Mouse (Mus musculus) cerebellum, adult 11-12 months (tissue): ENCODE measurements at regions not wholly inside any gene's neighbourhood (a gene's known extent, or its start where the extent isn't known, plus 50 kb on each side); places are given as distances from the start of the nearest gene placed in this dataset.

ENCODE experiments used
- DNase-seq: peaks from one replicate; pipeline ENCODE4 v3.0.0; 2022

DNA sequence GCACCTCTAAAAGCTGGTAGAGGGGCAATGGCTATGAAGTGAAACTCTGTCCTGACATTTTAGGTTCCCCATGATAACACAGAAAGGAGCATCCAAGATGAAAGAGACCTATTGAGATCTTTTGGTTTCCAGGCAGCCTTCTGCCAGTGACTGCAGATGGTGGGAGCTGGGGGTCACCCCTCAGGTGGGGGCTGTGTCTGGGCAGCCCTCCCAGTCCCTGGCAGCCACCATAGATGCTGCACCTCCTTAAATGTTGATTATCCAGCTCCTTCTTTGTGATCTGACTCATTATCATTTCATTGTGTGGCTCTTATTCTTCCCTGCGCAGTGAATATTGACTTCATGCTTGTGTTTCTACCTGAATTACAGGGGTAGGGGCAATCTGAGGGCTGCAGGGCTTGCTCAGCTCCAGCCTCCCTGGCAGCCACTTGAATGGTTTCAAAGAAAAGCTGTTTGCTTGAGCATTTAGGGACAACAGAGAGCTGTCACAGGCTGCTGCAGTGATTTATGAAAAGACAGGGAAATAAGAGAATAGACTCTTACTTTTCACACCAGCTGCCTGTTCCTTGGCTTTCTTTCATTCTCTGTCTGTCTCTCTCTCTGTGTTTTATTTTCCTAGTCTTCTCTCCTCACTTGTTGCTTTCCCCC is 113.1 kb upstream of the Jag1 start:
- DNase-seq = no peak

DNA sequence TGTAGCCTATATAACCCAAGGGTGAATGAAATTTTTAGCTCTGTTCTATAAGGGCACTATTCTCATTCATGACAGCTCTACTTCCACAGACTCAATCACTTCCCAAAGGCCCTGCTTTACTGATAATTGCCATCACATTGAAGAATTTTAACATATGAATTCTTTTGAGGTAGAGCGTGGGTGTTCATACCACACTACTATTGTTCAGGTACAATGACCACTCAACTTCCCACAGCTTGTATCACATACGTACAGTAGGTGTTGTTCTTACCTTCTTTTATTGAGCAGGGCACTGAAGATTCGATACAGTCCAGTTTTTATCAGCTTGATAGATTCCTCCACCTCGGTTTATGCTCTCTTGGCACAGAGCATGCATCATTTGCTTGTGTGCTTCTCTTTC is 111.1 kb upstream of the Jag1 start:
- DNase-seq = no peak

DNA sequence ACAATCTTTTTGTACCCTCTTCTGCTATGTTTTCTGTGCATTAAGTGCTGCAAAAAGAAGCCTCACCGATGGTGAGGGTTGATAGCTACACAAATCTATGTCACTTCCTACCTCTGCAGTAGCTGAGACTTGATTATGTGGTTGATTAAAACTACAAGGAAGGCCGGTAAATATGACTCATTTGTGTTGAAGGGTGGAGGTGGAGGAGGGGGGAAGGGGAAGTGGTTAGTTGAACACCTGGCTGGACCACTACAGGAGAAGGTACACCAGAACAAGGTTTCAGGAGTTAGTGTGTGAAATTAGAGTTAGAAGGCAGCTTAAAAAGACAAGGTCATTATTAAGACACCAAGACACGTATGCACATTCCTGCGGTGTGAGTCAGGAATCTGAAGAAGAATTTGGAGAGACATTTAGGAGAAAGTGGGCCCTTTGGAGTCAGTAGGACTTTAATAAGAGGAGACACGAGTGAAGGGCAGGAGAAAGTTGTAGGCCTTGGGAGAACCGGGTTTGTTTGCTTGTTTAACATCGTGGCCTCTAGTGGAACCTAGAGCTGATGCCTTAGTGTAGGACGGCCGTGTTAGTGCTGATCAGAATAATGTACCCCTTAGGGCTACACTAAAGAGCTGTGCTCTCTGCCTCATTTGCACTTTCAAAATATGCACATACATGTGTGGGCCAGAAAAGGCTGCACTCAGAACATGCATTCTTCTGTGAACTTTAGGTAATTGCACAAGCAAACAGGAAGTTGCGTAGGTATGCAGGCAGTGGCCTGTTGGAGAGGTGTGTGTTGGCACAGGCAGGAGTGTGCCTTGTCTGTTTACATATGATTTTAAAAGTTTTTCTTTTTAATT is 108.5 kb upstream of the Jag1 start:
- no peak for DNase-seq

DNA sequence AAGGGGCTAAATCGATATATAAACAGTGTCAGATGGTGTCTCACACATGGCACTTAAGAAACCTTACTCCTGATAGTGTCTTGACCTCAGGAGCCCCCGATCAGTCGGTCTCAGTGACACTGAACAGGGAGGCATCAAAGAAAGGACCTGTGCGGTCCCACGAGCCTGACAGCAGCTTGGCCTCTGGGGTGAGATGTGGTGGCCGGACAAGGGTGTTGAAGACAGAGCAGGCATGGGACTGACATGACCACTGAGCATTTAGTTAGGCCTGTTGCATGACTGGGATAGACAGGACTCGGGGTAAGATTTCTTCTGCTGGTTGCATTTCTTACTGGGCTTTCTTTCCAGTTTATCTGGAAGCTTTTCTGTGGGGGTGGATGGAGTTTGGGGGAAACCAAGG is 99.3 kb upstream of the Jag1 start:
- DNase-seq = no peak

DNA sequence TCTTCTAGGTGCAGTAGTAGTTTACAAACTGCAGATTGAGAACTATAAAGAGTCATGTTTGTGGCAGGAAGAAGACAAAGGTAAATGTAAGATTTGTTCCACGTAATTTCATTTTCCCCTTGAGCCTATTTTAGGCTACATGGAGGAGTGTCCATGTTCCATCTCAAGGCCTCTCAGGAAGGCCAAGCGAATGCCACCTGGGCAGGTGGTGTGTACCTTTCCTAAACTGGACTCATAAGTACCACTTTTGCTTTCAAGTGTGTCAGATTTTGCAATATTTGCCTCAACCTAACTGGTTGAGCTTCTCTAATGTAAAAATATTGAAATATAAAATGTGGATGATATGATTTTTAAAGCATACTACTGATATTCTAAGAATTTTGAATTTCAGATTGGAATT is 91.4 kb upstream of the Jag1 start:
- no peak for DNase-seq

DNA sequence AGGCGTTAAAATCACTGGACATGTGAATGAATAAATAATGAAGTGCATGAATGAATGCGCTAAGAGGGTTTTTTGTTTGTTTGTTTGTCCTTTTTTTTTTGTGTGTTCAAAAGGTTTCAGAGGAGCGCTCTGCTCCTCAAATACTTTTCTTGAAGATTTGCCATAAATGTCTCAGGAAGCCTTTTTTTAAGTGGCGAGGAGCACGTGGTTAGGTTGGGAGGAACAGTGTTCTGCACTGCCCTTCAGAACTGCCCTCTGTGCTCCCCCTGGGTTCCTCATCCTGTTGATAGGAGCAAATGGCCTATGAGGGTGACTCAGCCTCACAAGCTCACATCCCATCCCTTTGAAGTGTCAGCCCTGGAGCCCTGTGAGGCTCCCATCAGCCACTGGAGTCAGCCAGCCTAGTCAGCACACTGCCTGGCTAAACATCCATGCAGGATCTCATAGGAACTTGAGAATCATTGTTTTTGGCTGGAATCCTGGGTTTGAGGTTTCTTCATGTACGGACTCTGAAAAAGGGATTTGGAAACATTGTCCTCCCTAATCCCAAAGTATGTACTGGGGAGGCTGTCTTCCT is 87.9 kb upstream of the Jag1 start:
- no peak for DNase-seq

DNA sequence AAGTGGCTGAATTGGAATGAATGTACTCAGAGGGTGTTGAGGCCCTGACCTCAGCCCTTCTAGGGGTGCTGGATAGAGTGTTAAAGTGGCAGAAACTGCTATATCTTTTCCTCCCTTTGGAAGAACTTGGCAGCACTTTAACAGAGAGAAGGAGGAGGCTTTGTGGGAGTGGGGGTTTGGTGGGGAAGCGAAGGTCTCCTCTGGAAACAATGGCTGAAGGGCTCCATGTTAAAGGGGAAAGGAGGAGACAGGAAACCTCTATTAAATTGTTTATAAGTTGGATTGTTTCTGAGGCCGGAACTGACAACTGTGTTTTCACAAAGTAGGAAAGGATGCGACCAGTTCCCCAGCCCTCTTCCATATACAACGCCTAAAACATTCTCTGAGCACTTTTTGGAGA is 83.7 kb upstream of the Jag1 start:
- no peak for DNase-seq

DNA sequence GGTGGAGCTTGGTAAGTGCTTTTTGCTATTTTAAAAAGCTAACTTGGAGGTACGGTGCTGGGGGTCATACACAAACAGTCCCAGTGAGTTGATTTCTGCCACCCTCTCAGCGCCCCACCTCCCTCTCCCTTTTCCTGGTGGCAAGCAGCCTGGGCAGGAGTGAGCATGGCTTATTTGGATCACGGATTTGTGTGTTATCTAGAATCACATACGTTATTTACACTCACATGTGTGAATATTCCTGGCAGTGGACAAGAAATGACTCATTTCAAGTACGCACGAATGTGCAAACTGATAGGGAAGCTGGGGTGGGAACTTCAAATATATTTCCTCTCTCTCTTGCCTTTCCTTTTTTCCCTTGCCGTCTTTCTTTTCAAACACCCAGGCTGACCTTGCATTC is 75.7 kb upstream of the Jag1 start:
- no peak for DNase-seq

DNA sequence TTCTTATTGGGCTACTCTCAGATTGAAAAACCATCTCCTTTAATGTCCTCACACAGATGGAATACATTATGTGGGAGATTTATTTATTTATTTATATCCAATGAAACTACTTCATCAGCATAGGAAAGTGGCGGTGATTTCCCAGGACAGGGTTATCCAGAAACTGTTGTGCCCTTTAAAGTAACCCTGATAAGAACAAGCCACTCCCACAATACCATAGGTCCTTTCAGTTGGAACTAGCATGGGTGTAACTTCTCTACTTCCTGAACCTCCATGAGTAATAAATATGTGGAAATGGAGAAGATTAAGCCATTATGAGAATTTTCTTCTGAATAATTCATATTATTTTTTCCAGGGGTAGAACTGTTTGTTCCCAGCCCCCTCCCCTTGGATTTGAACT is 52.7 kb upstream of the Jag1 start:
- DNase-seq = no peak

DNA sequence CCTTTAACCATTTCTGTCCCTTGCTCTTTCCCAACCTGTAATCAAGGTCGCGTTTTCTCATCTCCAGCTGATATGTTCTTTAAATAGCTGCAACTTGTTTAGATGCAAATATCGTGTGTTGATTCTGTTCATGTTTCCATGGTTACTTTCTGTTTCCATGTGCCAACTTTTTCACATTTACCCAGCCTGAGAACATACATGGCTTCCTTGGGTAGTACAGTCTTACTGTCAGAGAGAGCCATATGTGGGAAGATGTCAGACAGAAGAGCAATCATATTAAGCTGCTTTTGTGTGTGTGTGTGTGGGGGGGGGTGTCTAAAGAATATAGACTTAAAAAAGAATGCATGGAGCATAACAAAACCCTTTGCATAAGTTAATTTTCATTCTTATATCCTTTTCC is 52.2 kb upstream of the Jag1 start:
- no peak for DNase-seq
